Mouse (Mus musculus) limb, embryonic 15.5 days (tissue): ENCODE data around the gene Rc3h1. TPM values are rescaled to one million over a fixed set of nuclear protein-coding genes. Genes with fewer than 3 reads are reported as not detected.

ENCODE experiments used
- ATAC-seq: fragments of 200-750 bp; cut with Nextera tagmentation; 2 replicates; pipeline ENCODE4 v1.8.0; 2017; ENCODE audit warnings: low read depth, moderate TSS enrichment; ENCODE audit not compliant: insufficient number of reproducible peaks, low FRiP score, low TSS enrichment
- H3K27ac ChIP-seq: fragments of 300-500 bp; sonication (generic); 2 replicates; pipeline ENCODE4 v1.5.1; 2015; ENCODE audit warnings: moderate library complexity, mild to moderate bottlenecking, inconsistent platforms
- H3K27me3 ChIP-seq: fragments of 300-500 bp; sonication (generic); 2 replicates; pipeline ENCODE4 v1.6.1; 2015; ENCODE audit warnings: inconsistent platforms
- H3K36me3 ChIP-seq: fragments of 300-500 bp; sonication (generic); 2 replicates; pipeline ENCODE4 v1.6.1; 2015; ENCODE audit warnings: inconsistent platforms
- H3K4me1 ChIP-seq: fragments of 300-500 bp; sonication (generic); 2 replicates; pipeline ENCODE4 v1.6.1; 2015; ENCODE audit warnings: inconsistent platforms
- H3K4me2 ChIP-seq: fragments of 300-500 bp; sonication (generic); 2 replicates; pipeline ENCODE4 v1.6.1; 2015; ENCODE audit warnings: mild to moderate bottlenecking, inconsistent platforms
- H3K4me3 ChIP-seq: fragments of 300-500 bp; sonication (generic); 2 replicates; pipeline ENCODE4 v1.5.1; 2015; ENCODE audit warnings: mild to moderate bottlenecking, inconsistent platforms
- H3K9ac ChIP-seq: fragments of 300-500 bp; sonication (generic); 2 replicates; pipeline ENCODE4 v1.6.1; 2015; ENCODE audit warnings: inconsistent platforms
- H3K9me3 ChIP-seq: fragments of 300-500 bp; sonication (generic); 2 replicates; pipeline ENCODE4 v1.6.1; 2016; ENCODE audit warnings: inconsistent platforms
- WGBS: fragments of 180-500 bp; shearing (Covaris S2); methylation state at CpG from one replicate; pipeline ENCODE4 v1.1.7; 2015; 5-methylcytosine and 5-hydroxymethylcytosine counted together
- polyA plus RNA-seq: library from polyadenylated mRNA; unstranded; fragments of >200 nt; fragmentation: Nextera tagmentation; extraction: Ambion mirVana; gene quantifications from 2 replicates; pipeline ENCODE4 v1.2.1, GENCODE M21; 2015

Rc3h1 gene
- polyA plus RNA-seq, 1 experiment from 2014 or later = 7.4 TPM

GRCm38 (mm10) chr1:160899701-160900100 is 6.5 kb upstream of the Rc3h1 start:
- H3K4me3 ChIP-seq = no peak overlapping the region
- WGBS = 32% methylated on average over 10 of the region's 10 CpGs

GRCm38 (mm10) chr1:160904047-160904446 is 2.2 kb upstream of the Rc3h1 start:
- 54% methylated on average over 4 of the region's 4 CpGs for WGBS
- ATAC-seq = no peak
- Histone ChIP-seq H3K4me2 (no peak overlapping the region), H3K4me3 (no peak overlapping the region), H3K9me3 (no peaks in the 10 kb centered on the region), H3K4me1 (peaks cover 2% of the 10 kb centered on the region; the same call in 1 of the 2 replicates), H3K27ac (no peak overlapping the region), H3K27me3 (no peaks in the 10 kb centered on the region), H3K36me3 (no peaks in the 10 kb centered on the region), H3K9ac (no peak overlapping the region)

More at GRCm38 (mm10) chr1:160899701-160900100, 6.5 kb upstream of the Rc3h1 start:
- Histone ChIP-seq H3K4me2 (no peak overlapping the region), H3K27me3 (no peaks in the 10 kb centered on the region), H3K27ac (no peak overlapping the region), H3K9me3 (no peaks in the 10 kb centered on the region), H3K9ac (no peak overlapping the region), H3K36me3 (no peaks in the 10 kb centered on the region), H3K4me1 (no peaks in the 10 kb centered on the region)
- no peak for ATAC-seq

GRCm38 (mm10) chr1:160906558-160907481 is 602 bp downstream of the Rc3h1 start:
- H3K36me3 ChIP-seq = no peaks in the 10 kb centered on the region
- WGBS = under 1% methylated on average over 66 of the region's 67 CpGs
- H3K27me3 ChIP-seq = no peaks in the 10 kb centered on the region
- ATAC-seq = peak; percentile 59
- peaks cover 2% of the 10 kb centered on the region; the same call in 1 of the 2 replicates for H3K4me1 ChIP-seq
- peak overlapping the region; percentile 97 for H3K9ac ChIP-seq
- H3K27ac ChIP-seq = peak overlapping the region; percentile 92
- peak overlapping the region; percentile 100 for H3K4me3 ChIP-seq
- H3K9me3 ChIP-seq = no peaks in the 10 kb centered on the region
- peak overlapping the region; percentile 59 for H3K4me2 ChIP-seq

GRCm38 (mm10) chr1:160910176-160910575 is 4.0 kb downstream of the Rc3h1 start:
- no peak for ATAC-seq
- WGBS = 86% methylated on average over 1 of the region's 1 CpGs
- Histone ChIP-seq H3K27me3 (no peaks in the 10 kb centered on the region), H3K36me3 (no peaks in the 10 kb centered on the region), H3K4me2 (no peak overlapping the region), H3K4me3 (no peak overlapping the region), H3K9ac (no peak overlapping the region), H3K27ac (no peak overlapping the region), H3K4me1 (peaks cover 2% of the 10 kb centered on the region; the same call in 1 of the 2 replicates), H3K9me3 (no peaks in the 10 kb centered on the region)

DNA sequence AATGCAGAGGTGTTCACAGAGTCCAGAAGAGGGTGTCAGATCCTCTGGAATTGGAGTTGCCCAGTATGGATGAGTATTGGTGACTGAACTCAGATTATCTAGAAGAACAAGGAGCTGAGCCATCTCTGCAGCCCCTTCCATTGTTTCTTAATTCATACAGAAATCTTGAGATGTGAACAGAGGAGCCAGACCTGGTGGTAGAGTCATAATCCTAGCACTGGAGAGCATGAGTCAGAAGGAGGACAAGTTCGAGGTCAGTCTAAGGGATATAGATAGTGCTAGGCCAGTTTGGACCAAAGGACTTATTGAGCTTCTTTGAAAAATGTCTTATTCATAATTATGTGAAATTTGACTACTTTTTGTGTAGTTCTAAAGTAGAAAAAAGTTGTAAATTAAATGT is 4.6 kb downstream of the Rc3h1 start:
- Histone ChIP-seq H3K27me3 (no peaks in the 10 kb centered on the region), H3K4me2 (no peak overlapping the region), H3K27ac (no peak overlapping the region), H3K36me3 (no peaks in the 10 kb centered on the region), H3K4me3 (no peak overlapping the region), H3K9ac (no peak overlapping the region), H3K4me1 (peaks cover 2% of the 10 kb centered on the region; the same call in 1 of the 2 replicates), H3K9me3 (no peaks in the 10 kb centered on the region)
- ATAC-seq = no peak
- 90% methylated on average over 1 of the region's 1 CpGs for WGBS

GRCm38 (mm10) chr1:160919383-160919782 is 13.2 kb downstream of the Rc3h1 start:
- no peaks in the 10 kb centered on the region for H3K9me3 ChIP-seq
- no peak overlapping the region for H3K27ac ChIP-seq
- ATAC-seq = no peak
- H3K9ac ChIP-seq = no peak overlapping the region
- H3K36me3 ChIP-seq = no peaks in the 10 kb centered on the region
- no peaks in the 10 kb centered on the region for H3K4me1 ChIP-seq
- H3K4me2 ChIP-seq = no peak overlapping the region
- H3K27me3 ChIP-seq = no peaks in the 10 kb centered on the region
- WGBS = 96% methylated on average over 1 of the region's 1 CpGs
- no peak overlapping the region for H3K4me3 ChIP-seq

- ATAC-seq = no peak
- no peak overlapping the region for H3K4me3 ChIP-seq
- no peaks in the 10 kb centered on the region for H3K36me3 ChIP-seq
- H3K27ac ChIP-seq = no peak overlapping the region
- 100% methylated on average over 1 of the region's 1 CpGs for WGBS
- no peaks in the 10 kb centered on the region for H3K4me1 ChIP-seq
- no peak overlapping the region for H3K4me2 ChIP-seq
- no peaks in the 10 kb centered on the region for H3K9me3 ChIP-seq
- no peaks in the 10 kb centered on the region for H3K27me3 ChIP-seq
- no peak overlapping the region for H3K9ac ChIP-seq
Observed at GRCm38 (mm10) chr1:160921938-160922337, 15.7 kb downstream of the Rc3h1 start.

- H3K4me3 ChIP-seq = no peak overlapping the region
- no peaks in the 10 kb centered on the region for H3K9me3 ChIP-seq
- H3K27me3 ChIP-seq = no peaks in the 10 kb centered on the region
- no peak for ATAC-seq
- 0 out of 2 replicates have a peak, but pooled peaks cover 7% of the 10 kb centered on the region for H3K36me3 ChIP-seq
- H3K4me2 ChIP-seq = no peak overlapping the region
- no peak overlapping the region for H3K27ac ChIP-seq
- H3K4me1 ChIP-seq = no peaks in the 10 kb centered on the region
- H3K9ac ChIP-seq = no peak overlapping the region
Observed at GRCm38 (mm10) chr1:160931320-160931719, 25.1 kb downstream of the Rc3h1 start.

DNA sequence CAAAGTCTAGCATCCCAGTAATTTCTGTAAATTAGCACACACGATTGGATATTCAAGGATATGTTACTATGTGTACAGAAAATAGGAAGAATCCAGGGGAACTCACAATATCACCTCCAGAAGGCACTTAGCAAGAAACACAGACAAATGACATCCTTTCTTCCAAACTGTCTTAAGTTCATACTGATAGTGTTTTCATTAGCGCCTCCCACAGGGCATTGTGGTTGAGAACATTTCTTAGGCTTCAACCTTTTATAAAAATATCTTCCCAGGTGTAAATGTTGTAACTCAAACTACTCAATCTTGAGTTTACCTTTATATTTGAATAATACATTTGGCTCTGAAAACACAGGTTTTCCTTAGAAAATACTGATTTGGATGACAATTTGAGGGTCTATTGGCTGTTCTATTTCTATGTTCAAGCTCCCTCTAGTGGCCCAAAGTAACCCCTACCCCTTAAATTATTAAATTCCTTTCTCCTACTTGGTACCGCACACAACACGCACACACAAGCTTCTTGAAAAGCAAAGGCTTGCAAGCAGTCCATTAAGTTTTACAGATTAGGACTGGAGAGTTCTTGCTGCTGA is 27.8 kb downstream of the Rc3h1 start:
- no peak for ATAC-seq
- Histone ChIP-seq H3K4me3 (no peak overlapping the region), H3K9me3 (no peaks in the 10 kb centered on the region), H3K36me3 (0 out of 2 replicates have a peak, but pooled peaks cover 11% of the 10 kb centered on the region), H3K27ac (no peak overlapping the region), H3K4me2 (no peak overlapping the region), H3K27me3 (no peaks in the 10 kb centered on the region), H3K4me1 (no peaks in the 10 kb centered on the region), H3K9ac (no peak overlapping the region)
- WGBS = 61% methylated on average over 4 of the region's 4 CpGs

DNA sequence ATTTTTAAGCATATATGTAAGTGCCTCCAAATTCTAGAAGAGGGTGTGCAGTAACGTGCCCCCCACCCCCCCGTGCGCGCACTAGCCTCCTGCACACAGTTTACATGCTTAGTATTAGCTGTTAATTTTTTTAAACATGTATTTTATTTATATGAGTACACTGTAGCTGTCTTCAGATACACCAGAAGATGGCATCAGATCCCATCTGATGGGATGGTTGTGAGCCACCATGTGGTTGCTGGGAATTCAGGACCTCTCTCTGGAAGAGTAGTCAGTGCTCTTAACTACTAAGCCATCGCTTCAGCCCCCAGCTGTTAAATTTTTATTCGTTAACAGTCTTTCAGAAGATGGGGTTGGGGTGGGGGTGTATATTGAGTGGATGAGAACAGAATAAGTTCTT is 29.3 kb downstream of the Rc3h1 start:
- Histone ChIP-seq H3K27me3 (no peaks in the 10 kb centered on the region), H3K27ac (no peak overlapping the region), H3K4me1 (no peaks in the 10 kb centered on the region), H3K4me3 (no peak overlapping the region), H3K9me3 (no peaks in the 10 kb centered on the region), H3K4me2 (no peak overlapping the region), H3K36me3 (peaks cover 18% of the 10 kb centered on the region), H3K9ac (no peak overlapping the region)
- 84% methylated on average over 6 of the region's 6 CpGs for WGBS
- ATAC-seq = no peak

DNA sequence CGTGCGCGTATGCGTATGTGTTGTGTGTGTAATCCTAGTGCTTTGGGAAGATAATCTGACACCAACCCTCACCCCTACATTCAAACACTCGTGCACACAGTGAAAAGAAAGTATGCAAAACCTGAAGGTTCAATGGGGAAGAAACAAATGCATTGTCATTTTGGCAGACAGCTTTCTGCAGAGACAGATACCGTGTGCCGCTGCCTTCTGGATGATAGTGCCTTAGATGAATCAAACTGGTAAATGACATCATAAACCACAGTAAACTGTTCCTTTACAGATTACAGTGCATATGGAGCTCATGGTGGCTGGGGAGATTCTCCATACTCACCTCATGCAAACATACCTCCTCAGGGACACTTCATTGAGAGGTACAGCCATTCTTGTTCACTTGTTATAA is 57.0 kb downstream of the Rc3h1 start:
- no peaks in the 10 kb centered on the region for H3K9me3 ChIP-seq
- WGBS = 93% methylated on average over 7 of the region's 7 CpGs
- no peaks in the 10 kb centered on the region for H3K4me1 ChIP-seq
- no peak overlapping the region for H3K27ac ChIP-seq
- no peak for ATAC-seq
- no peaks in the 10 kb centered on the region for H3K27me3 ChIP-seq
- H3K4me2 ChIP-seq = no peak overlapping the region
- no peak overlapping the region for H3K9ac ChIP-seq
- peaks cover 61% of the 10 kb centered on the region for H3K36me3 ChIP-seq
- no peak overlapping the region for H3K4me3 ChIP-seq

DNA sequence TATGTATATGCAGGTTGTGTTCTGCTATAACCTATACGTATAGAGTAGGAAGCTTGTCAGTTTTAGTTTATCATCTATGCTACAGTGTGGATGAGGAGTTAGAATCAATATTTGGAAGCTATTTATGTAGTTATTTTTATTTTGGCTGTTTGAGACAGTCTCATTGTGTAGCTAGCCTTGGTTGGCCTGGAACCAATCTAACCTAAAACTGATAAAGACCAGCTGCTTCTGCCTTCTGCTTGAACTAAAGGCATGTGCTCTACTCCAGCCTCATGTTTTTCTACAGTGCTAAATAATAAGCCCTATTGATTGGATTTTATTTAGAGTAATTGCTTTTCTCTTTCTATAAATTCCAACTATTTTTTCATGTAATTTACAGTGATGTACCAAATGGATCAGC is 61.0 kb downstream of the Rc3h1 start:
- H3K9ac ChIP-seq = no peak overlapping the region
- no peak overlapping the region for H3K4me3 ChIP-seq
- 88% methylated on average over 1 of the region's 1 CpGs for WGBS
- no peak overlapping the region for H3K27ac ChIP-seq
- H3K4me1 ChIP-seq = no peaks in the 10 kb centered on the region
- no peak for ATAC-seq
- no peaks in the 10 kb centered on the region for H3K9me3 ChIP-seq
- peaks cover 56% of the 10 kb centered on the region for H3K36me3 ChIP-seq
- no peaks in the 10 kb centered on the region for H3K27me3 ChIP-seq
- no peak overlapping the region for H3K4me2 ChIP-seq
